Mouse (Mus musculus) central nervous system, embryonic 18 days (tissue): Measurements from ENCODE around the gene Rheb. TPM values are rescaled to one million over a fixed set of nuclear protein-coding genes. Genes with fewer than 3 reads are reported as not detected.

Experiments used
- polyA plus RNA-seq: library from polyadenylated mRNA; depleted of rRNA; stranded (reverse); fragments of >200 nt; gene quantifications from 2 replicates; pipeline ENCODE4 v1.2.3, GENCODE M21; 2012; rRNA removed

The Rheb gene
- polyA plus RNA-seq = 109 and 112 TPM in 2 replicates

GRCm38 (mm10) chr5:24842274-24843102 lies at the start of gene Rheb:
Gene Rheb (minus strand): TSS chr5:24842624.

GRCm38 (mm10) chr5:24757816-24758215 lies 84.6 kb downstream of the Rheb start, which contains the start of gene Crygn:
Gene Crygn (minus strand): TSS chr5:24758008.

Other genes with a start within 250 kb of the Rheb start
- 235 and 240 TPM in 2 replicates for gene Smarcd3, start 218.2 kb downstream of the Rheb start, polyA plus RNA-seq
- 66.7 and 72.6 TPM in 2 replicates for gene Nub1, start 157.1 kb downstream of the Rheb start, polyA plus RNA-seq
- 7.7 and 9.3 TPM in 2 replicates for gene Wdr86, start 111.9 kb downstream of the Rheb start, polyA plus RNA-seq
- gene Crygn, start 84.6 kb downstream of the Rheb start, polyA plus RNA-seq = 0.75 TPM in 1 of 2 replicates, not detected in the other